Mouse (Mus musculus): ENCODE measurements around the gene Hunk. TPM values are rescaled to one million over a fixed set of nuclear protein-coding genes. Genes with fewer than 3 reads are reported as not detected.

The Hunk gene
- total RNA-seq, 2 experiments from 2014 or later = not detected

DNA sequence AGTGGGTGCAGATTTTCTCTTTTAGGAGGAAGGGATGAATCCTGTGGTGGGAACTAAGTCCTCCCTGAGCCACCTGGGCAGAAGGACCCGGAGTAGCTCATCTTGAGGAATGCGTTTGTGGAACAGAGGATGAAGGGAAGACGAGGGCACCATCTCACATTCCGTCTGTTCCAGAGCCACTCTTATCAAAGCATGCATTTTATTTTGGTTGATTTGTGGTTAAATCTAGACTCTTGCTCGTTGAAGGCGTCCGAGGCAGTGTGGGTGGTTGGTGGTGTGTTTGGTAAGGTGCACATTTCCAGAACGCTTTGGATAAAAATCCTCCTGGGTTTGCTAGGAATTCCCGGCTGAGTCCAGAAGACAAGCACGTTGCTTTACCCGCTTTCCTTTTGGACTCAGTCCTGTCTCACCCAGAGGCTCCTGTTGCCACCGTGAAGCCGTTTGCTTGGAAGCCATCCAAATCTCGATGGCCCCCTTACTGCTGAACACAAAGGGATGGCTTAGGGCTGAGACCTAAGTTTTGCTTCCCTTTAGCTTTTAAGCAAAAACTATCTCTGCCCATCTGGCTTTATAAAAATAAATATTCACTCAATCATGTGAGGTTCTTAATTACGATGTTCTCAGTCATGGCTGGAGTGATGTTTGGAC lies 3.4 kb downstream of the Hunk start:
- no peak for ATAC-seq (replicated peaks; ENCODE audit: low FRiP score, low TSS enrichment, poor library complexity, severe bottlenecking)

DNA sequence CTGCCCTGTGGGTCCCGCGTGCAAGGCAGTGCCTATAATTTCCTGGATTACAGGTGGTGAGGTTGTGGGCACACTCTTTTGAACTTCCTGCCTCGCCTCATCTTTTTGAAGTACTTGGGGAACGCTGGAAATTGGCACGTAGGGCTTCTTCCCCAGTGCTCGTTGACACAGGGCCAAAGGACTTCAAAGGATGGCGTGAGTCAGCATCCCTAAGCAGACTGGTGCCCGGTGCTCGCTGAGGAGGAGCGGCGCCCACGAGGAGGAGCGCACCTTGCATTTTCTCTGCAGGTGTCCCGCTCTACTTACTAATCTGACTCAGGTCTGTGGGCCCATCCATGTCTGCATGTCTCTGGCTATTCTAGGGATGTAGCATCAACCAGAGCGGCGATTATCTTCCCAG lies 4.9 kb downstream of the Hunk start:
- ATAC-seq (replicated peaks; ENCODE audit: low FRiP score, low TSS enrichment, poor library complexity, severe bottlenecking) = no peak

DNA sequence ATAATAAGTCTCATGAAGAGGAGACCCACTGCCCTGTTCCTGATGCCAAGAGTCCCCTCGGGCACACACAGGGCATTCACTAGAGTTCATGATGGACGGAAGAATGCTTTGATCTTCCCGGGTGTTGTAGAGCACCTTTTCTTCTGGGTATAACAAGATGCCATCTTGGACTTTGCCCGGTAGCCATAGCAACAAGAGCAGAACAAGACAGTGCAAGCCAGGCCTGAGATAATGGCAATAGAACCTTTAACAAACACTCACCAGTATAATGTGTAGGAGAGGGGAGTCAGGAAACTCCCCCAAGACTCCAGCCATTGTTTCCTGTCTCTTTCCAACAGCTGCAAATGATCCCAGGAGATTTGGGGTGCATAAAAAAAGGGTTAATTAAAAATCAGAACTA lies 8.9 kb downstream of the Hunk start:
- no peak for ATAC-seq (replicated peaks; ENCODE audit: low FRiP score, low TSS enrichment, poor library complexity, severe bottlenecking)

DNA sequence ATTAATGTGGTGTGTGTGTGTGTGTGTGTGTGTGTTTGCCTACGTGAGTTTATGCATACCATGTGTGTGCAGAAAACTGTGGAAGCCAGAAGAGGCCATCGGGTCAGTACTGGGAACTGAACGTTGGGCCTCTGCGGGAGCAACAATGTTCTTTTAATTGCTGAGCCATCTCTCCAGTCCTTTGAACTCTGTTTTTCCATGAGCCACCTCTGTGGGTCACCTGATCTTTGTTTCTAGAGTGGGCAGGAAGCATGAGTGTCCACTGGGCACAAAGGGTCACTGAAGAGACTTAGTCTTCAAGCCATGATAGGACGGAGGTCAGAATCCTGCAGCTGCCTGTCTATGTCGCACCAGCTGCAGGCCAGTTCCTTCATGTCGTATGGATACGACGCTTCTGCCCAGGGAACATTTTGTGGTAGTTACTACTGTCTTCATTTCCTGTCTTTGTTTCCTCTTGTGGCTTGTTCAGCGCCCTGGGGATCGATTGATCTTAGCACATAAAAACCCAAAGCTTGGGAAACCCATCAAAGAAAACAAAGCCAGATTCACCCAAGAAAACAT lies 10.3 kb downstream of the Hunk start:
- ATAC-seq (replicated peaks; ENCODE audit: low FRiP score, low TSS enrichment, poor library complexity, severe bottlenecking) = no peak

DNA sequence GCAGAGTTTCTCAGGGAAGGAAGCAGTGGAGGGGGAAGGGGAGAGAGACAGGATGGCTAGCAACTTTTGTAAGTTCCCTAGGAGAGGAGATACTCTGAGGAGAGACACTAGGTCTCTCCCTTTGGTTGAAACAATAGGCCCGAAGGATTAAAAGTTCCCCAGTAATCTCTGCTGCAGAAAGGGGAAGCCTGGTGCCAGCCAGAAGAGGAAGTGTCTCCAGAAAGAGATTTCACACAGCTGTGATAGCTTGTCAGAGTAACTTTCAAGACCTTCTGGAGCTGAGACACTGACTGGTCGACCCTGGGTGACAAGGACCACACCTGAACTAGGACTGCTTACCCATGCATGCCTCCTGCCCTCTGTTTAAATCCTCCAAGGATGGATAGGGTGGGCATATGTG lies 11.1 kb downstream of the Hunk start:
- ATAC-seq (replicated peaks; ENCODE audit: low FRiP score, low TSS enrichment, poor library complexity, severe bottlenecking) = no peak

DNA sequence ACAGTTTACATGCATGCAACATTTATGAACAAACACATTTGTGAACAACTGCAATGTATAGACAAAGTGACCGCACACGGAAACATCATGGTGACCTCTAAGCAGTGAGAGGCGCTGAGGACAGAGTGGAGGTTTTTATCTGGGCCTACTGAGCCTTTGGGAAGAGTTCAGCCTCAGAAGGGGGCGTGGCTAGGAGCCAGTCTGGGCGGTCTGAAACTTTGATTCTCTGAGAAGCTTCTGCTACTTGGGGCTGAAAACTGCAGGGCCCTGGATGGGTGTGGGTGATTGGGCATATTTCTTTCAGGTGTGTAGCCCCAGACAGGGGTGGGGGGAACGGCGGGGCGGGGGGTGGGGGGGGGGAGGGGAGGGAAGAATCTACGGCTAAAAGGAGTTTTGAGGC lies 14.5 kb downstream of the Hunk start:
- ATAC-seq (replicated peaks; ENCODE audit: low FRiP score, low TSS enrichment, poor library complexity, severe bottlenecking) = no peak

DNA sequence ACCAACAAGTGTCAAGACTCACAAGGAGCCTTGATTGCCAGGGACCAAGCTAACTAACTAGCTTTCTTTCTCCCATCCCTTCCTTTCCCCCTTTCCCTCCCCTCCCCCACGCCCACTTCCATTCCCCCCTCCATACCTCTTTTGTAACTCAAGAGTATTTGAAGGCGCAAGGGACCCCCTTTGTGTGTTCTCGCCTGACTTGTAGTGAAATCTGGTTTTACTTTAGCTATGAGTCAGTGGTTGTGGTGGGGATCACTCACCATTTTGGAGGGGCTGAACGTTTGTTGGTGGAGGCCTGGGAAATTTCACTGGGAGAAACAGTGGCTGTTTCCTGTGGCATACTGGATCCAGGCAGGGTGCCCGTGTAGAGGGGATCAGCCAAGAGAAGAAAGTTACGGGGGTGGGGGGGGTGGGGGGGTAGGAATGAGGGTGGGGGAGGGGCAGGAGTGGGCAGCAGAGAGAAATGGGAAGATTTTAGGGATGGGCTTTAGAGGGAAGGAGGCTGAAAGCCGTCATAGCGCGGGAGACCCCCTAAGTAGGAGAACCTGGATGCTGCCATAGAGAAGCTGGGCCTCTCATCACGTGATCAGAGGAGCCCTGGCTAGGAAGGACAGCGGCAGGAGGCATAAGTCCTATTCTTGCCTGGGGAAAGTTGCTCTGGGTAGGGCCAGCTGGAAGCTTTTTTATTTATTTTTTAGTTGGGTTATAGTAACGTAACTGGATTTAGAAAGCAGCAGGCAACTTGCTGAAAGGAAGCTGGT lies 15.3 kb downstream of the Hunk start:
- no peak for ATAC-seq (replicated peaks; ENCODE audit: low FRiP score, low TSS enrichment, poor library complexity, severe bottlenecking)

DNA sequence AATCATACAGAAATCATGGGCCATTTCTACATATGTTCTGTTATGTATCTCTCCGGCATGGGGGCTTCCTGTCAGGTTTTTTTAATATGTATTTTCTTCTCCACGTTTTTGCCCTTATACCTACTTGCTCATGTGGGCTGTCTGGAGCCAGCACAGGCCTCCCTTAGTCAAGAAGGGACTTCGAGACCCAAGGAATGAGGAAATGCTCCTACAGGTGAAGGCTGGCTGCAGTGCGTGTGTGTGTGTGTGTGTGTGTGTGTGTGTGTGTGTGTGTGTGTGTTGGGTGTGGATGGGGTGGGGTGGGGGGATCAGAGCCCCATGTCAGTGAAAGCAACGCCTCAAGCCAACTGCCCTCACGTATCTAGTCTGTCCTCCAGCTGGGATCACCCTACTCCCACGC lies 16.5 kb downstream of the Hunk start:
- no peak for ATAC-seq (replicated peaks; ENCODE audit: low FRiP score, low TSS enrichment, poor library complexity, severe bottlenecking)

DNA sequence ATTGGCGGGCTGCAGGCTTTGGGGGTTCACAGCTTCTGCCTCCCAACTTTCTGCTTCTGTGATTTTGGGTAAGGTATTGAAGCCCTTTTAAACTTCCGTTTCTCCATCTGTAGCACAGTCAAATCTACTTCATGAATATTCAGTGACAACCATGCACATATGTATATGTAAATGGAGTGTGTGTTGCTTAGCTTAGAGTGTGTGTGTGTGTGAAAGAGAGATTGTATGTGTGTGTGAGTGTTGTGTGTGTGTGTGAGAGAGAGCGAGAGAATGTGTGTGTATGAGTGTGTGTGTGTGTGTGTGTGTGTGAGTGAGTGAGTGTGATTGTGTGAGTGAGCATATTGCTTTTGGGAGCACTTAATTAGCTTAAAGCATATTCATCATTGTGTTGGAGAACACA lies 19.4 kb downstream of the Hunk start:
- no peak for ATAC-seq (replicated peaks; ENCODE audit: low FRiP score, low TSS enrichment, poor library complexity, severe bottlenecking)

DNA sequence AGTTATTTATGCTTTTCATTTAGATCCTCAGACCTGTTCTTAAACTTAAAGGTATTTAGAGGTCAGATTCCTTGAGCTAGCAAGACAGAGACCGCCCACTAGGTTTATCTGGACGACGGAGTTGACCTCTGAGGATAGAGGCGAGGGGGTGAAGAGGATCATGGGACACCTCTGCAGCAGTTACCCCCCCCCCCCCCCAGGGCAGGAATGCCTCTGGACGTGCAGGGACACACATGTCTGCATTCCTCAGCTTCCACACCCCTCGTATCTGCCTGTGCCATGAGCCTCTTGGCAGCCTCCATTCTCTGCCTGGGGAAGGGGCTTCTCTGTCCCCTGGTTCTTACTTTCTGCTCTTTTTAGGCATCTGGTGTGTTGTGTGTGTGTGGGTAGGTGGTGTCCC lies 19.8 kb downstream of the Hunk start:
- ATAC-seq (replicated peaks; ENCODE audit: low FRiP score, low TSS enrichment, poor library complexity, severe bottlenecking) = no peak

DNA sequence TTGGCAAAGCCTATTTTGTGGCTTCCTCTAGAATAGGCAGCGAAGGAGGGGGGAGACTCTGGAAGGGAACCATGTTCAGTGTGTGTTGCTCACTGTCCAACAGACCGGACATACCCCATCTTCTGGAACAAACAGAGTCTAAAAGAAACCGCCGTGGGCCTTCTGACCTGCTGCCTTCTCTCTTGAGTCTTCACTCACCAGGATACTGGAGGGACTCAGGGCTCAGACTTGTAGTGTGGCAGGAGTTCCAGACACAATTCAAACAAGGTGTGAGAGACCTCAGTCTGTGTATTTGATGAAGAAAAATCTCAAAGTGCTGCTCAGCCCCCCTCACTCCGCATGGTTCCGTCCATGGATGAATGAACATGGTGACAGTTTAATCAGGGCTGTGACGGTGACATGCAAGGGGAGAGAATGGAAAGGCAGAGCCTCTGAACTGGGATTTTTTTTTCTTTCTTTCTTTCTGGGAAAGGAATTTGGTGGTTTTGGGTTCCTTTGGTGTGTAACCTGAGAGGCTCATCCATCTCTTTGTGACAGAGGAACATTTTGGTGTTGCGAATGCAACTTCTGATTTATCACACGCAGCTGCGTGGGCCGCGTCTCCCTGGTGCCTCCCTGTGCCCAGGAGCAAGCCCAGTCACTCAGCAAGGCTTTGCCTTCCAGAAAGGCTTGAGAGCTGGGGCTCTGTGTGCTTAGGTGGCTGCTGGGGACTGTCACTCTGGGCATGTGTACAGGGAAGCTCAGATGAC lies 21.9 kb downstream of the Hunk start:
- ATAC-seq (replicated peaks; ENCODE audit: low FRiP score, low TSS enrichment, poor library complexity, severe bottlenecking) = no peak

DNA sequence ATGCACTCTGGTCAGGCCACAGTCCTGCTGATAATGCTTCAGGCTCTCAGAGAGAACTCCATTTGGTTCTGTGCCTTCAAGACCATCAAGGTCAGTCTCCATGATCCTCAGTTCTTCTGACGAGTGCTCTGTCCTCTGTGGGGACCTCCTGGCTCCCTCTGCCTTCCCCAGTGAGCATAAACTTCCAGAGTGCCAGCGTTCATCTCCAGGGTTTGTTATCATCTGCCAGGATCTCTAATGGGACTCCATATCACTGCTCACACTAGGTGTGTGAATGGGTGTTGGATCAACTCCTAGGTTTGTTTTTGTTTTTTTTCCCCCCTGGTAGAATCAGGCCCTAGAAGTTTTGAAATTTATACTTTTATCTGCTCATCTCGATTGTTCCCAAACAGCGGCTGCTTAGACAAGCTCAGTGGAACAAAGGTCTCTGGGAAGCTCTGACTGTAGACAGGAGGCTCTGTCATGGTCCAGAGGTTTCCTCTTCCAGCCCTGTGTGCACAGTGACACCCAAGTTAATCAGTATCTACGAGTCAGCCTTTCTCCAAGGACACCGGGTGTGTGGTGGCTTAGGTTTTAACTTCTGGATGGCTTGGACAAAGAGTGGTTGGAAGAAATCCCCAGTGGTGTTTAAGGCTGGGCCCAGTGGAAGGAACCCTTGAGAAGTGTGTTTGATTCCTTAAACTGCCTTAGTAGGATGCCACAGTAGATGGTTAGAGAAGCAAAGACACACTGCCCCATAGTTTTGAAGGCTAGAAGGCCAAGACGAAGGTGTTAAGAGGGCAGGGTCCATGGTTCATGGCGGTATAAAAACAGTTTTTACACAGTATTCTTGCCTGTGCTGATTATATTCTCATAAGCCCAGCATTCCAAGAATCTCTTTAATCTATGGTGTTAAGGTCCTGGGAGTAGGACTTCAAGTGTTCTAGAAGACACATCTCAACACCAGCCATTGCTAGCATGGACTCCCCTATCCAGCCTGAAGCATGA lies 26.6 kb downstream of the Hunk start:
- ATAC-seq (replicated peaks; ENCODE audit: low FRiP score, low TSS enrichment, poor library complexity, severe bottlenecking) = no peak

DNA sequence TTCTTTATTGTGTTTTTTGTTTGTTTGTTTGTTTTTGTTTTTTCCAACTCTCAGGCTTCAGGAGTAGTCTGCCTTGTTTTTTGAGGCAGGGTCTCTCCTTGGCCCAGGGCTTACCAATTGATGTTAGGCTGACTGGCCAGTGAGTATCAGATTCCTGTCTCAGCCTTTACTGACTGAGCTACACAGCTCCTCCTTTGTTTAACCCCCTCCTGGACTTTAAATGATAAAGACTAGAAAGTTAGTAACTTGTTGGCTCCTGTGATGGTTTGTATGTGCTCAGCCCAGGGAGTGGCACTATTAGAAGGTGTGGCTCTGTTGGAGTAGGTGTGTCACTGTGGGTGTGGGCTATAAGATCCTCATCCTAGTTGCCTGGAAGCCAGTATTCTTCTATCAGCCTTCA lies 30.8 kb downstream of the Hunk start:
- no peak for ATAC-seq (replicated peaks; ENCODE audit: low FRiP score, low TSS enrichment, poor library complexity, severe bottlenecking)

DNA sequence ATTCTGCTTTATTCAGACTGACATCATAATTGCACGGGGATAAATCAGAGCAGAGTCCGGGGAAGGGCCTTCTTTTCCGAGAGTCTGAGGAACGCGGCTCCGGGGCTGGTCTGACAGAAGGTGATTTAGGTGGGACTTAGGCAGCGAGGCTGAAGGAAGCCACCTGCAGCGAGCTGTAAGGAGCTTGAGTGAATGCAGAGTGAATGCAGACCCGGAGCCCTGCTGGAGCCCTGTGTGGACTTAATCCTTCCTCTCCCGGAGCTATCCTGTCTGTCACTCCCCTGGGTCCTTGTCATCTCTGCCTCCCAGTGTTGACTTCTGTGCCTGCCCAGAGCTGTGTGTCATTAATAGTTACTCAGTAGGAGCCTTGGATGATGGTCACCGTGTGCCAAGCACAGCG lies 32.8 kb downstream of the Hunk start:
- ATAC-seq (replicated peaks; ENCODE audit: low FRiP score, low TSS enrichment, poor library complexity, severe bottlenecking) = no peak

DNA sequence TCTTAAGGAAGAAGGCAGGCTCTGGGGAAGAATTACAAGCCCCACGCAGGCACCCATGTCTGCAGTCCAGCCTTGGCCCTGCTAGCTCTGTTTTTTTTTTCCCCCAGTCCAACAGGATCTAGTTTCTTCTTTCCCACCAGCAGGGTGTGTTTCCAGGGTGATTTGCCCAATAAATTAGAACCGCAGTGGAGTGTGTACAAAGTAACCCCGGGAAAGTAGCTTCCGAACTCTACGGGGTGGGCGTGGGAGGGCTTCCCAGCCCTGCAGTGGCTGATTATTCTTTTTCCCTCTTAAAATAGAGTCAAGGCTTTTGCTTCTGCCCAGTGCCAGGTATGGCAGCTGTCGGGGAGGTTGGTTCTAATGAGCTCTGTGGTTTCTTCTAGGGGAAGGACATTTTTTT lies 35.3 kb downstream of the Hunk start:
- no peak for ATAC-seq (replicated peaks; ENCODE audit: low FRiP score, low TSS enrichment, poor library complexity, severe bottlenecking)

DNA sequence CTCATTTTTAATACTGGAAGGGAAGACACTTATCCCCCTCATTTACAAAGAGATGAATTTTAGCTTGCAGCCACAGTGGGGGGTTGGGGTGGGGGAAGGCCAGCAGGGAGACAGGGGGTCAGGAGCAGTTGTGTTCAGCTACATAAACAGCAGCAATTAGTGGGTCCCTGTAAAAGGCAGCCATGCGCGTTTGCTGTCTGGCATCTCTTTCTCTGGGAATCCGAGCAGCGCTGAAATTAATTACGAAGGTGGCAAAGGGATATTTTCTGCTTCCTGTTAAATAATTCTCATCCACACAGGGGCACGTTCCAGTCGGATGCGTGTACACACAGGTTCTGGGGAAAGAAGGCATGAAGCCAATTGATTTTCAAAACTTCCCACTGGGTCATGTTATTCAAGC lies 35.7 kb downstream of the Hunk start:
- no peak for ATAC-seq (replicated peaks; ENCODE audit: low FRiP score, low TSS enrichment, poor library complexity, severe bottlenecking)

DNA sequence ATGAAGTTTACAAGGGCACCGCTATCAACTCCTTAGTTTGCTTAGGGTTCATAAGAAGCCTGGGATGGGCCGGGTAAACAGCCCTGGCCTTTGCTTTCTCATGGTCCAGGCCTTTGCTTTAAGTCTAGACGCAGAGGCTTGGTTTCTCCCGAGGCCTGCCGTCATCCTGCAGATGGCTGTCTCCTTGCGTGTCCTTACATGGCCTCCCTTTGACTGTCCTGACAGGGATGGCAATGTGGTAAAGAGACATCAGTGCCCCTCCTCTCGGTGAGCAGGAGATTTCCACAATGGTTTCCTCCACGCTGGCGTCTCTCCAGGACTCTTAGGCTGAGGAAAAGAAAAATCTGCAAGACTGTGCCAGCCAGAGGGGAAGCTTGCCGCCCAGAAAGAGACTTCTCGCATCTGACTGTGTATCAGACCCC lies 36.3 kb downstream of the Hunk start:
- ATAC-seq (replicated peaks; ENCODE audit: low FRiP score, low TSS enrichment, poor library complexity, severe bottlenecking) = no peak

DNA sequence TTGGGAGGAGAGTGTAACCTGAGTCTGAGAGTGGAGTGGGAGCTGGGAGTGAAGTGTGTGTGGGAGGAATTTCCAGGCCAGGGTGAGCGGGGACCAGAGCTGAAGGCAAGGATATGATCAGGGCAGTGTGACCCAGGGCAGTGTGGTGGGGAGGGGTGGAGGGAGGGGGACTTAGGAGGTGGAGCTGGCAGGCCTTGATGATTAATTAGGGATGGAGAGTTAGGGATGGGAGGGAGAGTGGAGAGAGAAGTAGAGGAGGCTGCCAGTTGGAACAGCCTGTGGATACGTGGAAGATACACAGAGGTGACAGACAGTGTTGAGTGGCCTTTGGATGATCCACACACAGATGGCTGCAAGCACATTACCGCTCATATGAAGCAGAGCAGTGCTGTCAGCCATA lies 38.1 kb downstream of the Hunk start:
- no peak for ATAC-seq (replicated peaks; ENCODE audit: low FRiP score, low TSS enrichment, poor library complexity, severe bottlenecking)

DNA sequence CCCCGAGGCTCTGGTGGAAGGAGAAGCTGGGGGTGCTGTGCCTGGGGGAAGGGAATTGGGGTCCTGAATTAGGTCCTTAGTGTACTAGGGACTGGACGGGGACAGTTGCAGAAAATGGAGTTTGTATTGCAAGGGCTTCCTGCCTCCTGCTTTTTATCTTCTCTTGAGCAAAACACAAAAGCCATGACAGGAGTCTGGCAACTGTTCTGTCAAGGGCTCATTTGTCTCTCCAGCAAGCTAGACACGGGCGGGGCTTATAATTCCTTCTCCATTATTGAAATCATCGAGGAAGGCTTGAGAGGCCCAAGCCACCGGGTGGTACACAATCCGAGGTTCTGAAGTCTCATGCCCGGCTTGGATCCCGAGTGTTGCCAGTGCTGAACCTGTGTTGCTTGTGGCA lies 38.6 kb downstream of the Hunk start:
- no peak for ATAC-seq (replicated peaks; ENCODE audit: low FRiP score, low TSS enrichment, poor library complexity, severe bottlenecking)

Measured in megakaryocyte-erythroid progenitor cell, adult 5-6 weeks (primary cell).